Mouse (Mus musculus): ENCODE measurements around the gene Fktn. TPM values are rescaled to one million over a fixed set of nuclear protein-coding genes. Genes with fewer than 3 reads are reported as not detected.
"Not testable (repeated sequence)": the region's sequence is repeated elsewhere in the genome, so short reads cannot be mapped to it uniquely, and the experiment has no call there.

Fktn gene
- polyA plus RNA-seq, 1 experiment from 2014 or later = 3.8 TPM

DNA sequence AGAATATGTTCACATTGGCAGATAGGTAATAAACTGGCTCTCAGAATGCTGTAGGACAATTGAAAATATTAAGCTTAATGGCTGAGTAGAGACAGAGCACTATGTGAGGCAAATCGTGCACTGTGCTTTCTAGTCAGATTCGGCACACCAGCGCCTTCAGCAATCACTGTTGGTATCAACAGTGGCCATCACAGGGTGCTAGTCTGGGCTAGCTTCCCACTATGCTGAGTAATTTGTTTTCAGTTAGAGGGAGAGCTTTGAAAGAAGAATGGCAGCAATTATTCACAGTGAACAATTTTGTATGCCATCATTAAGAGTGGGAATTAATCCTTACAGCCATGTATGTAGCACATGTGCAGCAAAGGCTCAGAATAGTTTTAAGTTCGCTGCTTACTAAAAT, 8.7 kb downstream of the Fktn start:
- no peak overlapping the region for H3K27ac ChIP-seq
- no peaks in the 10 kb centered on the region for H3K9me3 ChIP-seq (replicated peaks)
- WGBS (ENCODE audit: insufficient replicate concordance) = 74% methylated on average over 4 of the region's 4 CpGs
- ATAC-seq (ENCODE audit: low read depth) (no peak), DNase-seq (no peak)
- H3K36me3 ChIP-seq = no peaks in the 10 kb centered on the region
- no peaks in the 10 kb centered on the region for H3K27me3 ChIP-seq
- H3K4me1 ChIP-seq (replicated peaks) = no peaks in the 10 kb centered on the region
- H3K9ac ChIP-seq = no peak overlapping the region
- H3K4me3 ChIP-seq (replicated peaks) = no peak overlapping the region
- no peak overlapping the region for H3K4me2 ChIP-seq

- H3K27ac ChIP-seq; H3K27me3 ChIP-seq; H3K4me1 ChIP-seq (replicated peaks); DNase-seq; H3K4me3 ChIP-seq (replicated peaks); H3K36me3 ChIP-seq; H3K9ac ChIP-seq; H3K4me2 ChIP-seq; H3K9me3 ChIP-seq (replicated peaks); ATAC-seq (ENCODE audit: low read depth): not testable (repeated sequence)
- 84% methylated on average over 2 of the region's 2 CpGs for WGBS (ENCODE audit: insufficient replicate concordance)
These were observed 12.3 kb downstream of the Fktn start for GRCm38 (mm10) chr4:53726100-53726499.

- no peaks in the 10 kb centered on the region for H3K36me3 ChIP-seq
- no peaks in the 10 kb centered on the region for H3K27me3 ChIP-seq
- H3K27ac ChIP-seq = no peak overlapping the region
- DNase-seq = no peak
- WGBS (ENCODE audit: insufficient replicate concordance) = 69% methylated on average over 1 of the region's 1 CpGs
- no peak overlapping the region for H3K9ac ChIP-seq
- no peak overlapping the region for H3K4me2 ChIP-seq
- no peaks in the 10 kb centered on the region for H3K4me1 ChIP-seq (replicated peaks)
- ATAC-seq (ENCODE audit: low read depth) = no peak
- H3K9me3 ChIP-seq (replicated peaks) = no peaks in the 10 kb centered on the region
- H3K4me3 ChIP-seq (replicated peaks) = no peak overlapping the region
These were observed 14.3 kb downstream of the Fktn start for GRCm38 (mm10) chr4:53728121-53728520.

DNA sequence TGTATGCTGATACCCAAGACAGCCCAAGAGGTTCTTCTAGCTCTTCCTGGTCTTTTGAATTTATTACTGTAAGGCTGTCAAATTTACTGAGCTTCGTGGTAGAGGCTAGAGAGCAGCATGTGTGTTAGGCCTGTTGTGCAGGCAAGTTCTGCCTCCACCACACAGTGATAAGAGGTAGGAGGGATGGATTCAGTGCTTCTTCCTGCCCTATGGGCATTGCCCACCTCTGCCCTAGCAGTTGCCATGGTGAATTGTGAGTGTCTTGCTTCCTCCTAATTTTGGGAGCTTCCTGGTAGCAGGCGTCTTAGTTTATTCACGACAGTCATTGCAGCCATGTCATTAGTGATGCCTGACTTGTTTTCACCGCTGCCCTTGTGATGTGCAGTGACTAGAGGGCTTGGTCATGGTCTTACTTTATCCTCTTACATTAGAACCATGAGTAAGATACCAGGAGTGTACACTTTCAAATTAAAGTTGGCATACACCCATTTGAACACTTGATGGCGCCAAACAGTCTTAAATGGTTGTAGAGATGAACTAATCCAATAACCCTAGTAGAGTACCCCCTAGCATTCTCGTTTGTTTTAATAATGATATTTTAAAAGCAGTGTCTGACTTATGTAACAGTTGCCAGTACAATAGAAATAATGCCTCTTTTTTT, 25.3 kb downstream of the Fktn start:
- Histone ChIP-seq H3K4me2 (no peak overlapping the region), H3K4me1 (replicated peaks) (no peaks in the 10 kb centered on the region), H3K4me3 (replicated peaks) (no peak overlapping the region), H3K9me3 (replicated peaks) (no peaks in the 10 kb centered on the region), H3K27me3 (no peaks in the 10 kb centered on the region), H3K9ac (no peak overlapping the region), H3K27ac (no peak overlapping the region), H3K36me3 (peaks cover 8% of the 10 kb centered on the region)
- DNase-seq (peak; percentile 9), ATAC-seq (ENCODE audit: low read depth) (no peak)
- 35% methylated on average over 6 of the region's 6 CpGs for WGBS (ENCODE audit: insufficient replicate concordance)

GRCm38 (mm10) chr4:53749831-53750230, 36.0 kb downstream of the Fktn start:
- H3K9me3 ChIP-seq (replicated peaks) = no peaks in the 10 kb centered on the region
- no peak overlapping the region for H3K4me3 ChIP-seq (replicated peaks)
- H3K4me1 ChIP-seq (replicated peaks) = no peaks in the 10 kb centered on the region
- no peak overlapping the region for H3K4me2 ChIP-seq
- ATAC-seq (ENCODE audit: low read depth) (no peak), DNase-seq (no peak)
- H3K36me3 ChIP-seq = peaks cover 15% of the 10 kb centered on the region
- H3K27ac ChIP-seq = no peak overlapping the region
- no peak overlapping the region for H3K9ac ChIP-seq
- H3K27me3 ChIP-seq = no peaks in the 10 kb centered on the region

GRCm38 (mm10) chr4:53750391-53751120, 36.8 kb downstream of the Fktn start:
- no peak overlapping the region for H3K4me3 ChIP-seq (replicated peaks)
- WGBS (ENCODE audit: insufficient replicate concordance) = 76% methylated on average over 16 of the region's 16 CpGs

DNA sequence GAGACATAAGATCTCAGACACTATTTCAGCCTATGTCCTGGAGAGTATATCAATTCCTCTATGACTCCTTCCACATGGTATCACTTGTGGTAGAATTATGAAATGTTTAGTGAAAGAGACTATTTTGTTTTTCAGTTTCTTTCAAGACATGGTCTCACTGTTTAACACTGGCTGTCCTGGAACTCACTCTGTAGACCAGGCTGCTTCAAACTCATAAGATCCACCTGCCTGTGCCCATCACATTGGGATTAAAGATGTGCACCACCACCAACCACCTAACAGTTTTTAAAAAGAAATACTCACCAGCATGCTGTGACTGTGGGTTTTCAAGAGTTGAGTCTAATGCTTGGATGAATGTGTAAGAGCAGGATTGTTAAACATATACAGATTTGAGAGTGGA, 43.2 kb downstream of the Fktn start:
- Histone ChIP-seq H3K4me3 (replicated peaks) (no peak overlapping the region), H3K4me2 (no peak overlapping the region), H3K27ac (no peak overlapping the region), H3K4me1 (replicated peaks) (no peaks in the 10 kb centered on the region), H3K27me3 (no peaks in the 10 kb centered on the region), H3K9me3 (replicated peaks) (no peaks in the 10 kb centered on the region), H3K36me3 (no peaks in the 10 kb centered on the region), H3K9ac (no peak overlapping the region)
- ATAC-seq (ENCODE audit: low read depth) (no peak), DNase-seq (no peak)

More at GRCm38 (mm10) chr4:53750391-53751120, 36.8 kb downstream of the Fktn start:
- no peak overlapping the region for H3K4me2 ChIP-seq
- H3K27ac ChIP-seq = no peak overlapping the region
- no peaks in the 10 kb centered on the region for H3K9me3 ChIP-seq (replicated peaks)
- DNase-seq = no peak
- H3K27me3 ChIP-seq = no peaks in the 10 kb centered on the region
- no peaks in the 10 kb centered on the region for H3K4me1 ChIP-seq (replicated peaks)
- peaks cover 15% of the 10 kb centered on the region for H3K36me3 ChIP-seq
- no peak for ATAC-seq (ENCODE audit: low read depth)
- no peak overlapping the region for H3K9ac ChIP-seq

- Histone ChIP-seq H3K4me2 (no peak overlapping the region), H3K9me3 (replicated peaks) (no peaks in the 10 kb centered on the region), H3K27ac (no peak overlapping the region), H3K9ac (no peak overlapping the region), H3K4me1 (replicated peaks) (no peaks in the 10 kb centered on the region), H3K36me3 (0 out of 2 replicates have a peak, but pooled peaks cover 2% of the 10 kb centered on the region), H3K27me3 (no peaks in the 10 kb centered on the region), H3K4me3 (replicated peaks) (no peak overlapping the region)
- ATAC-seq (ENCODE audit: low read depth) (no peak), DNase-seq (no peak)
- WGBS (ENCODE audit: insufficient replicate concordance) = 74% methylated on average over 4 of the region's 4 CpGs
These were observed 45.0 kb downstream of the Fktn start for GRCm38 (mm10) chr4:53758764-53759163.

DNA sequence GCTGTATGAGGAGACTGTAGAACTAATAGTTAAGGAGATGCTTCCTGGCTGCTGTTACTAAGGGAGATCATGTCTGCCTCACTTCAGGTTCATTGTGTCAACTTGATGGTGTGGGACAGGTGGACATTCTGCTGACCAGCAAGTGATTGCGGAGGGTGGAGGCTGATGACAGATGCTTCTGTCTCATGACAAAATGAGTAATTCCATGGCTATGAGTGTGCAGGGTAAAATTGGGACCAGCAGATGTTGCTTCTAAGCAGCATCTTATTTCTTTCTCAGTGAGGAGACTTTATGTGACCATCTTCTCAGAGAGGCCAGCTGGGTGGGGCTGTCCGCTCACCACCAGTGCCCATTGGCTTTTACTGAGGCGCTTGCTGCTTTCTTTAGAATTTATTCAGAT, 45.9 kb downstream of the Fktn start:
- H3K4me1 ChIP-seq (replicated peaks) = no peaks in the 10 kb centered on the region
- H3K36me3 ChIP-seq = peaks cover 6% of the 10 kb centered on the region; the same call in 1 of the 2 replicates
- H3K27me3 ChIP-seq = no peaks in the 10 kb centered on the region
- no peak overlapping the region for H3K9ac ChIP-seq
- WGBS (ENCODE audit: insufficient replicate concordance) = 85% methylated on average over 3 of the region's 3 CpGs
- no peaks in the 10 kb centered on the region for H3K9me3 ChIP-seq (replicated peaks)
- DNase-seq (no peak), ATAC-seq (ENCODE audit: low read depth) (no peak)
- H3K27ac ChIP-seq = no peak overlapping the region
- no peak overlapping the region for H3K4me2 ChIP-seq
- H3K4me3 ChIP-seq (replicated peaks) = no peak overlapping the region

GRCm38 (mm10) chr4:53762501-53762900, 48.7 kb downstream of the Fktn start:
- WGBS (ENCODE audit: insufficient replicate concordance) = 61% methylated on average over 3 of the region's 3 CpGs
- Histone ChIP-seq H3K27ac (no peak overlapping the region), H3K36me3 (peaks cover 6% of the 10 kb centered on the region; the same call in 1 of the 2 replicates), H3K9ac (no peak overlapping the region), H3K4me3 (replicated peaks) (no peak overlapping the region), H3K9me3 (replicated peaks) (no peaks in the 10 kb centered on the region), H3K4me1 (replicated peaks) (no peaks in the 10 kb centered on the region), H3K27me3 (no peaks in the 10 kb centered on the region), H3K4me2 (no peak overlapping the region)
- ATAC-seq (ENCODE audit: low read depth) (no peak), DNase-seq (no peak)

GRCm38 (mm10) chr4:53770958-53771735, 57.3 kb downstream of the Fktn start:
- Histone ChIP-seq H3K4me3 (replicated peaks) (no peak overlapping the region), H3K36me3 (no peaks in the 10 kb centered on the region), H3K9me3 (replicated peaks) (no peaks in the 10 kb centered on the region), H3K4me2 (no peak overlapping the region), H3K27ac (no peak overlapping the region), H3K27me3 (peaks cover 4% of the 10 kb centered on the region; the same call in 1 of the 2 replicates), H3K4me1 (replicated peaks) (no peaks in the 10 kb centered on the region), H3K9ac (no peak overlapping the region)
- no peak for DNase-seq
- no peak for ATAC-seq (ENCODE audit: low read depth)
- WGBS (ENCODE audit: insufficient replicate concordance) = 48% methylated on average over 6 of the region's 6 CpGs
